Mouse (Mus musculus) hindbrain, embryonic 11.5 days (tissue): ENCODE measurements around the gene Mgat5. TPM values are rescaled to one million over a fixed set of nuclear protein-coding genes. Genes with fewer than 3 reads are reported as not detected.

Experiments
- ATAC-seq: fragments of 200-750 bp; cut with Nextera tagmentation; 2 replicates; pipeline ENCODE4 v1.8.0; 2017; ENCODE audit warnings: mild to moderate bottlenecking, moderate TSS enrichment, moderate library complexity; ENCODE audit not compliant: low FRiP score
- DNase-seq: peaks from one replicate; pipeline ENCODE4 v3.0.0-alpha.2; 2015; ENCODE audit warnings: low spot score
- H3K27ac ChIP-seq: fragments of 300-500 bp; sonication (generic); 2 replicates; pipeline ENCODE4 v1.5.1; 2014; ENCODE audit warnings: mild to moderate bottlenecking, low read depth, low read length
- H3K27me3 ChIP-seq: fragments of 300-500 bp; sonication (generic); 2 replicates; pipeline ENCODE4 v1.6.1; 2014; ENCODE audit warnings: mild to moderate bottlenecking, low read length, moderate library complexity, mixed read lengths; ENCODE audit not compliant: control insufficient read depth, insufficient read depth
- H3K36me3 ChIP-seq: fragments of 300-500 bp; sonication (generic); 2 replicates; pipeline ENCODE4 v1.6.1; 2014; ENCODE audit warnings: mild to moderate bottlenecking, low read length, moderate library complexity, mixed read lengths; ENCODE audit not compliant: control insufficient read depth, insufficient read depth
- H3K4me1 ChIP-seq: fragments of 300-500 bp; sonication (generic); replicated peaks from 2 replicates; pipeline ENCODE4 v1.6.1; 2014; ENCODE audit warnings: low read length, mixed read lengths; ENCODE audit not compliant: control insufficient read depth, insufficient read depth
- H3K4me2 ChIP-seq: fragments of 300-500 bp; sonication (generic); replicated peaks from 2 replicates; pipeline ENCODE4 v1.6.1; 2014; ENCODE audit warnings: mild to moderate bottlenecking, low read depth, low read length
- H3K4me3 ChIP-seq: fragments of 300-500 bp; sonication (generic); 2 replicates; pipeline ENCODE4 v1.5.1; 2014; ENCODE audit warnings: low read depth, low read length
- H3K9ac ChIP-seq: fragments of 300-500 bp; sonication (generic); 2 replicates; pipeline ENCODE4 v1.6.1; 2014; ENCODE audit warnings: low read depth, low read length
- H3K9me3 ChIP-seq: fragments of 300-500 bp; sonication (generic); 2 replicates; pipeline ENCODE4 v1.6.1; 2016; ENCODE audit warnings: low read length; ENCODE audit not compliant: control insufficient read depth
- WGBS: fragments of 180-500 bp; shearing (Covaris S2); extraction: QIAGEN DNeasy Blood & Tissue Kit; methylation state at CpG from one replicate; pipeline ENCODE4 v1.1.7; 2014; 5-methylcytosine and 5-hydroxymethylcytosine counted together
- polyA plus RNA-seq: library from polyadenylated mRNA; unstranded; fragments of >200 nt; fragmentation: Nextera tagmentation; extraction: Ambion mirVana; gene quantifications from 2 replicates; pipeline ENCODE4 v1.2.1, GENCODE M21; 2014

Gene Mgat5
- polyA plus RNA-seq, 1 experiment from 2014 or later, result 11.5 TPM

DNA sequence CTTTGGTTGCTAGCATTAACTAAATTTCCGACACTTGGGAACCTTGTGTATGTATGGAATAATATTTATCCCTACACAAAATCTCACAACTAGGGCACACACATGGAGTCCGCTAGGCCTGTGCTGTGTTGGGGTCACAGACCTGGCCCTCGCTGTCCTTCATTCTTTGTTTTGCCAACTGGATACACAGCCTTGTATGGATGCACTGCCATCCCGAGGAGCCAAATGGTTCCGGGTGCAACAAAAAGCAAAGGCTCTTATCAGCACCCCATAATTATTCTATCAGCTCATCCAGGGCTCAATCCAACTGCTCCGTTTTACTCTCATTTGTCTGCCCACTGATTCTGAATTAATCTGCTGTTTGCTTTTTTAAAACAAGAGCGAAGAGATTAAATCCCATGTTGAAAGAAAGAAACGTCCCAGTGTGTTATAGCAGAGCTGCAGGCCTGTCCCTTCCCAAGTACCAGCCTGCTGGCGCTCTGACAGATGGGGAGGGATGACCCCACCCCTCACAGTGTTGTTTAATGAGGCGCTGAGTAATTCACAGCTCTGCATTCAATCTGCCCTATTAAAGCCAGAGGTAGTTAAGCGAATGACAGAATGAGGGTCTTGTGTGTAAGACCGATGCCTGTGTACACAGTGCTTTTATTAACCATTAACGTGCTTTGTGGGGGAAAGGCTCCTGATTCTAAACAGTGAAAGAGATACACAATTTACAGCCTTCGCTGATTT, 326.2 kb downstream of the Mgat5 start:
- ATAC-seq (peak; percentile 93), DNase-seq (peak; percentile 74)
- H3K9ac ChIP-seq, result peak overlapping the region; percentile 19; the same call in 1 of the 2 replicates
- H3K27me3 ChIP-seq, result peaks cover 26% of the 10 kb centered on the region
- H3K4me2 ChIP-seq, result no peak overlapping the region
- H3K36me3 ChIP-seq, result no peaks in the 10 kb centered on the region
- WGBS, result 27% methylated on average over 14 of the region's 14 CpGs
- H3K9me3 ChIP-seq, result no peaks in the 10 kb centered on the region
- peak overlapping the region; percentile 82 for H3K27ac ChIP-seq
- no peaks in the 10 kb centered on the region; the same call in 1 of the 2 replicates for H3K4me1 ChIP-seq
- H3K4me3 ChIP-seq, result no peak overlapping the region

DNA sequence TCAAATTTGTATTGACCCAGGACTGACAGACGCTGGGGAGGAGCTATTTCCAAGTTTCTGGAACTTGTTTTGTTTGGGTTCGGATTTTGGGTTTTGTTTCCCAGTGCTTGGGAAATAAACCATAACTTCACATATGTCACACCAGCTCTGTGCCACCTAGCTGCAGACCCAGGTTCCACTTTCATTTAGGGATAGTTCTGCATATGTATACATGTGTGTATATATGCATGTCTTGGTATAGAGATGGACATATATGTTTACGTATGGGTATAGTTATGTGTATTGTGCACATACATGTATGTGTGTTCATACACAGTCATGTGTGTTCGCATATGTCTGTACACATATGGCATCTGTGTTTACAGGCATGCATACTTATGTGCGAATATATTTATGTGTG, 326.9 kb downstream of the Mgat5 start:
- peak; percentile 53 for ATAC-seq

DNA sequence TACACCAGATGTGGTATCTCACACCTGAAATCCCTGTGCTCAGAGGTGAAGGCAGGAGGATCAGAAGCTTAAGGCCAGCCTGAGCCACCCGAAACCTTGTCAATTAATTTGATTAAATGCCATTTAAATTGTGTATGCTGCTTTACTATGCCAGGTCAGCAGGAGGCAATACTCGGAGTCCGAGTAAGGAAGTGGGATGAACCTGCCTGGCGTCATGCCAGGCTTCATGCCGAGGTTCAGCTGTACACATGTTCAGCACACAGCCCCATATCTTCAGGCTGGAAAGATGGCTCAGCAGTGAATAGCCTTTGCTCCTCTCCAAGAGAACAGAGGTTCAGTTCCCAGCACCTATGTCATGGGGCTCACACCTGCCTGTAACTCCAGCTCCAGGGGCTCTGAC, 331.6 kb downstream of the Mgat5 start:
- H3K27me3 ChIP-seq, result peaks cover 22% of the 10 kb centered on the region
- DNase-seq, result no peak
- peak overlapping the region; percentile 16; the same call in 1 of the 2 replicates for H3K4me3 ChIP-seq
- H3K27ac ChIP-seq, result peak overlapping the region; percentile 89
- peak overlapping the region; percentile 56 for H3K9ac ChIP-seq
- no peak for ATAC-seq
- no peaks in the 10 kb centered on the region for H3K36me3 ChIP-seq
- H3K4me2 ChIP-seq, result no peak overlapping the region; the same call in 1 of the 2 replicates
- 53% methylated on average over 5 of the region's 5 CpGs for WGBS
- H3K9me3 ChIP-seq, result no peaks in the 10 kb centered on the region
- H3K4me1 ChIP-seq, result peaks cover 8% of the 10 kb centered on the region; the same call in 1 of the 2 replicates

More for the DNA sequence above, 326.9 kb downstream of the Mgat5 start:
- H3K9me3 ChIP-seq, result no peaks in the 10 kb centered on the region
- H3K27ac ChIP-seq, result peak overlapping the region; percentile 82; the same call in 1 of the 2 replicates
- H3K27me3 ChIP-seq, result peaks cover 28% of the 10 kb centered on the region
- WGBS, result 73% methylated on average over 5 of the region's 5 CpGs
- no peak overlapping the region for H3K4me2 ChIP-seq
- no peak overlapping the region for H3K9ac ChIP-seq
- H3K36me3 ChIP-seq, result no peaks in the 10 kb centered on the region
- H3K4me3 ChIP-seq, result no peak overlapping the region
- H3K4me1 ChIP-seq, result peaks cover 3% of the 10 kb centered on the region; the same call in 1 of the 2 replicates
- DNase-seq, result no peak

DNA sequence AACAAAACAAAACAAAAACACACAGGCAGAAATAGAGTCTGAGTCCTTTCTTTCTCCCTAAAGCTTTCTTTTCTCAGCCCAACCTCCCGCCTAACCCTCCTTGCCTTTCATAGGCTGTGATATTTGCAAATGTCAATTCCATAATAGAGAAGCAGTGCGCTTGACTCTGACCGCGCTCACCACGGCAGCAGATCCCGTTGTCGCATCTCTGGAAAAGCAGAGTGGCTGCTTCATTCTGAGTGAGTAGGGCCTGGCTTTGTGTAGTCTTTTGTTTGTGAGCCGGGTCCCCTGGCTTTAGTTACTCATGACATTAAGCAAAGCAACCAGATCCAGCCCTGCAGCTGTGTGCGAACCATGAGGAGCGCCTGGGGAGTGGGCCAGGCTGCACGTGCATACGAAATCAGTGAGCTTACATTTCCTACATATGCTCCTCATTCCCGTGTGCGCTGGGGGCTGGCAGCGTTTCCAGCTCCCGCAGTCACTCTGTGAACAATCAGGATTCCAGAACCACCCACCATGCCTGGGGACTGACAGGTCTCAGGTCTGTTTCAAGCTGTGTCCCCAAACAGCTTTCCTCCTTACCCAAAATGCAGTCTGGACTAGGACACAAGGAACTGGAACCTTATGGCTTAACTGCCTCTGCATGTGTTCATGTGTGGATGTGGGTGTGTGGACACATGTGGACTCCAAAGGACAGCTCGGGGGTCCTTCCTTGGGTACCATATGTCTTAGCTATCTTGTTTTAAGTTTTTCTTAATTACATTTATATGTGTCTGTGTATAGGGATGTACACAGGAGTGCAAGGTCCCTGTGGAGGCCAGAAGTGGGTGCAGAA, 332.6 kb downstream of the Mgat5 start:
- peak overlapping the region; percentile 89 for H3K27ac ChIP-seq
- H3K4me3 ChIP-seq, result peak overlapping the region; percentile 16
- DNase-seq (peak; percentile 74), ATAC-seq (peak; percentile 79)
- WGBS, result 7% methylated on average over 17 of the region's 17 CpGs
- peaks cover 8% of the 10 kb centered on the region; the same call in 1 of the 2 replicates for H3K4me1 ChIP-seq
- H3K4me2 ChIP-seq, result peak overlapping the region; percentile 30
- H3K9ac ChIP-seq, result peak overlapping the region; percentile 56
- H3K36me3 ChIP-seq, result no peaks in the 10 kb centered on the region
- H3K9me3 ChIP-seq, result no peaks in the 10 kb centered on the region
- peaks cover 22% of the 10 kb centered on the region for H3K27me3 ChIP-seq
